Mouse (Mus musculus) 3134 (cell line): ENCODE measurements around the gene Lgi4.
A peak's percentile ranks its signal among the peaks of the same experiment; 100 is the strongest.

Source experiments
- DNase-seq: peaks from one replicate; pipeline ENCODE4 v3.0.0-alpha.2; 2011; ENCODE audit warnings: low spot score; ENCODE audit not compliant: insufficient read length; ENCODE audit errors: extremely low read depth

The Lgi4 gene

GRCm38 (mm10) chr7:31059108-31059507 is at the start of gene Lgi4:
Lgi4 (plus strand) TSS chr7:31059342.
- peak; percentile 62 for DNase-seq

GRCm38 (mm10) chr7:31012971-31013370 is 46.2 kb upstream of the Lgi4 start:
- DNase-seq: no peak

- DNase-seq: peak; percentile 36
These were observed 41.8 kb upstream of the Lgi4 start for GRCm38 (mm10) chr7:31017104-31017901.

- DNase-seq: peak; percentile 13
These were observed 30.5 kb upstream of the Lgi4 start for GRCm38 (mm10) chr7:31028609-31029008.

- DNase-seq: no peak
These were observed 28.4 kb upstream of the Lgi4 start for GRCm38 (mm10) chr7:31030717-31031116.

- DNase-seq: no peak
These were observed 27.4 kb upstream of the Lgi4 start for GRCm38 (mm10) chr7:31031731-31032130.

- DNase-seq: no peak
These were observed 25.6 kb upstream of the Lgi4 start for GRCm38 (mm10) chr7:31033409-31034165.

- DNase-seq: no peak
These were observed 24.4 kb upstream of the Lgi4 start for GRCm38 (mm10) chr7:31034789-31035188.

- no peak for DNase-seq
These were observed 23.9 kb upstream of the Lgi4 start for GRCm38 (mm10) chr7:31035291-31035690.

GRCm38 (mm10) chr7:31036917-31037316 is 22.2 kb upstream of the Lgi4 start:
- DNase-seq: no peak

GRCm38 (mm10) chr7:31037675-31038074 is 21.5 kb upstream of the Lgi4 start:
- no peak for DNase-seq

- DNase-seq: no peak
These were observed 20.1 kb upstream of the Lgi4 start for GRCm38 (mm10) chr7:31039011-31039410.

- no peak for DNase-seq
These were observed 18.7 kb upstream of the Lgi4 start for GRCm38 (mm10) chr7:31040281-31041022.

GRCm38 (mm10) chr7:31041023-31041407 is 18.1 kb upstream of the Lgi4 start:
- peak; percentile 46 for DNase-seq

GRCm38 (mm10) chr7:31041662-31042315 is 17.4 kb upstream of the Lgi4 start:
- DNase-seq: peak; percentile 87

GRCm38 (mm10) chr7:31042431-31042910 is 16.7 kb upstream of the Lgi4 start, which contains the start of gene Fxyd5:
Fxyd5 (minus strand) TSS chr7:31042481.
- no peak for DNase-seq

GRCm38 (mm10) chr7:31049135-31049845 is 9.9 kb upstream of the Lgi4 start:
- DNase-seq: no peak

- DNase-seq: no peak
These were observed 9.3 kb upstream of the Lgi4 start for GRCm38 (mm10) chr7:31049846-31050281.

- no peak for DNase-seq
These were observed 8.7 kb upstream of the Lgi4 start for GRCm38 (mm10) chr7:31050487-31050886.

- DNase-seq: no peak
These were observed 8.2 kb upstream of the Lgi4 start for GRCm38 (mm10) chr7:31050921-31051320.
